Mouse (Mus musculus) naive thymus-derived CD4-positive, alpha-beta T cell, adult 2 months (primary cell): Measurements from ENCODE around the gene Txndc11.
A peak's percentile ranks its signal among the peaks of the same experiment; 100 is the strongest.

Source experiments
- DNase-seq: peaks from one replicate; pipeline ENCODE4 v3.0.0-alpha.2; 2011; ENCODE audit warnings: low read depth

The Txndc11 gene

GRCm38 (mm10) chr16:11064742-11065141, 69.7 kb downstream of the Txndc11 start:
- no peak for DNase-seq

- no peak for DNase-seq
Observed at GRCm38 (mm10) chr16:11064341-11064740, 70.1 kb downstream of the Txndc11 start.

- DNase-seq, result peak; percentile 52
Observed at GRCm38 (mm10) chr16:11062794-11063721, 71.4 kb downstream of the Txndc11 start.

- DNase-seq, result no peak
Observed at GRCm38 (mm10) chr16:11060645-11061044, 73.8 kb downstream of the Txndc11 start, which contains the start of gene Snn. TSS of gene Snn (plus strand) at chr16:11060945.

- DNase-seq, result no peak
Observed at GRCm38 (mm10) chr16:11055916-11056315, 78.5 kb downstream of the Txndc11 start.

- no peak for DNase-seq
Observed at GRCm38 (mm10) chr16:11054871-11055270, 79.6 kb downstream of the Txndc11 start.

- no peak for DNase-seq
Observed at GRCm38 (mm10) chr16:11054409-11054808, 80.0 kb downstream of the Txndc11 start.

GRCm38 (mm10) chr16:11051134-11051533, 83.3 kb downstream of the Txndc11 start:
- no peak for DNase-seq

- DNase-seq, result no peak
Observed at GRCm38 (mm10) chr16:11050226-11050625, 84.2 kb downstream of the Txndc11 start.

- no peak for DNase-seq
Observed at GRCm38 (mm10) chr16:11047130-11047529, 87.3 kb downstream of the Txndc11 start.

- no peak for DNase-seq
Observed at GRCm38 (mm10) chr16:11046437-11046836, 88.0 kb downstream of the Txndc11 start.

- DNase-seq, result no peak
Observed at GRCm38 (mm10) chr16:11043239-11043638, 91.2 kb downstream of the Txndc11 start.

GRCm38 (mm10) chr16:11040603-11041002, 93.8 kb downstream of the Txndc11 start:
- DNase-seq, result no peak

- DNase-seq, result peak; percentile 86
Observed at GRCm38 (mm10) chr16:11035790-11036431, 98.5 kb downstream of the Txndc11 start.

- DNase-seq, result peak; percentile 11
Observed at GRCm38 (mm10) chr16:11035273-11035672, 99.2 kb downstream of the Txndc11 start.

- DNase-seq, result peak; percentile 90
Observed at GRCm38 (mm10) chr16:11034193-11034803, 100.2 kb downstream of the Txndc11 start.

GRCm38 (mm10) chr16:11031320-11031719, 103.1 kb downstream of the Txndc11 start:
- no peak for DNase-seq

- no peak for DNase-seq
Observed at GRCm38 (mm10) chr16:11030844-11031243, 103.6 kb downstream of the Txndc11 start.

- no peak for DNase-seq
Observed at GRCm38 (mm10) chr16:11028206-11028605, 106.2 kb downstream of the Txndc11 start.
